11 mouse cellular contexts compared by ENCODE assay signal in genomic region chr5:3494452-3495187, GRCm38 (mm10). TPM values are rescaled to one million over a fixed set of nuclear protein-coding genes. Genes with fewer than 3 reads are reported as not detected.
A peak's percentile ranks its signal among the peaks of the same experiment; 100 is the strongest.
DNase-seq lines count a peak whose midpoint lies in the region; ATAC-seq and TF ChIP-seq lines count a peak whose summit lies in the region.
"Had no signal": no experiment of that assay in that cellular context is flagged by ENCODE, and none has a peak within 500 bp of the region (broad histone marks: within the 10 kb centered on the region; RNA-seq: fewer than 3 reads in every experiment).

No protein-coding gene starts in this region.

- H3K36me3 ChIP-seq in heart, embryonic 12.5 days = no peaks in the 10 kb centered on the region
- H3K36me3 ChIP-seq in C2C12 (ENCODE audit: control insufficient read depth, insufficient read depth) = peaks cover 26% of the 10 kb centered on the region
- H3K36me3 ChIP-seq in forebrain, embryonic 12.5 days (replicated peaks) = no peaks in the 10 kb centered on the region
- H3K36me3 ChIP-seq: intestine, embryonic 15.5 days; neural tube, embryonic 15.5 days had no signal

- no peaks in the 10 kb centered on the region for H3K9me3 ChIP-seq in heart, embryonic 12.5 days (replicated peaks)
- no peaks in the 10 kb centered on the region for H3K9me3 ChIP-seq in forebrain, embryonic 12.5 days
- H3K9me3 ChIP-seq: intestine, embryonic 15.5 days; neural tube, embryonic 15.5 days had no signal

- H3K79me2 ChIP-seq in C2C12 (ENCODE audit: control insufficient read depth, insufficient read depth) = peaks cover 59% of the 10 kb centered on the region

- DNase-seq in heart, adult 9 months (ENCODE audit: low spot score in 2 of 2) = peak; percentile 24 to 42
- DNase-seq in monocyte, adult 2 months (ENCODE audit: low read depth in 1 of 2, low spot score in 2 of 2) = peak; percentile 50 to 66
- DNase-seq in cerebellum, adult 9-11 months = no peak
- DNase-seq in testis, postnatal 14 days (ENCODE audit: low spot score) = no peak
- DNase-seq: cerebellum, adult 11 months had no signal

- H3K9ac ChIP-seq in heart, embryonic 12.5 days = no peak overlapping the region
- no peak overlapping the region for H3K9ac ChIP-seq in forebrain, embryonic 12.5 days
- H3K9ac ChIP-seq: intestine, embryonic 15.5 days; neural tube, embryonic 15.5 days had no signal

- H3ac ChIP-seq in C2C12 (ENCODE audit: control insufficient read depth, insufficient read length, low read depth) = peak overlapping the region; percentile 13

- H3K4me1 ChIP-seq in heart, embryonic 12.5 days (replicated peaks) = peaks cover 20% of the 10 kb centered on the region
- no peaks in the 10 kb centered on the region for H3K4me1 ChIP-seq in forebrain, embryonic 12.5 days

- ATAC-seq in heart, embryonic 12.5 days (ENCODE audit: insufficient number of reproducible peaks, low FRiP score) = no peak
- peak; percentile 45 for ATAC-seq in common myeloid progenitor, adult 5-6 weeks (replicated peaks; ENCODE audit: low read depth, poor library complexity, severe bottlenecking)
- ATAC-seq in forebrain, embryonic 12.5 days (ENCODE audit: low FRiP score) = no peak
- ATAC-seq: intestine, embryonic 15.5 days had no signal

- no peaks in the 10 kb centered on the region for H3K27me3 ChIP-seq in heart, embryonic 12.5 days (replicated peaks)
- H3K27me3 ChIP-seq in C2C12 (ENCODE audit: control insufficient read depth, insufficient read depth, insufficient read length) = no peaks in the 10 kb centered on the region
- H3K27me3 ChIP-seq in forebrain, embryonic 12.5 days = no peaks in the 10 kb centered on the region
- H3K27me3 ChIP-seq: intestine, embryonic 15.5 days; neural tube, embryonic 15.5 days had no signal

- TF ChIP-seq CTCF in C2C12 (IDR thresholded peaks at IDR 0.05; ENCODE audit: control insufficient read depth, insufficient read depth, insufficient read length) = no peak

- 78% methylated on average over 8 of the region's 8 CpGs for WGBS in heart, embryonic 12.5 days
- 89% methylated on average over 8 of the region's 8 CpGs for WGBS in forebrain, embryonic 12.5 days

- H3K79me3 ChIP-seq in C2C12 (ENCODE audit: low read depth) = peaks cover 13% of the 10 kb centered on the region

- no peak overlapping the region for H3K27ac ChIP-seq in heart, embryonic 12.5 days (ENCODE audit: poor library complexity, severe bottlenecking)
- H3K27ac ChIP-seq in forebrain, embryonic 12.5 days = no peak overlapping the region
- H3K27ac ChIP-seq: intestine, embryonic 15.5 days; neural tube, embryonic 15.5 days had no signal

- H3K4me2 ChIP-seq in heart, embryonic 12.5 days = no peak overlapping the region
- H3K4me2 ChIP-seq in forebrain, embryonic 12.5 days = no peak overlapping the region
- H3K4me2 ChIP-seq: intestine, embryonic 15.5 days; neural tube, embryonic 15.5 days had no signal

- H3K4me3 ChIP-seq in heart, embryonic 12.5 days = no peak overlapping the region
- H3K4me3 ChIP-seq in C2C12 (ENCODE audit: insufficient read depth, poor library complexity, severe bottlenecking) = no peak overlapping the region
- no peak overlapping the region for H3K4me3 ChIP-seq in forebrain, embryonic 12.5 days (replicated peaks)
- H3K4me3 ChIP-seq: intestine, embryonic 15.5 days; neural tube, embryonic 15.5 days had no signal

TF ChIP-seq in C2C12, 6 proteins besides CTCF, POLR2A, EP300 and RAD21:
- TF ChIP-seq CEBPB (IDR thresholded peaks at IDR 0.05; ENCODE audit: low read depth) (no peak), MYOD1 (IDR thresholded peaks at IDR 0.05; ENCODE audit: control insufficient read depth, insufficient read length, low read depth) (peak; percentile 72), FOSL1 (IDR thresholded peaks at IDR 0.05; ENCODE audit: insufficient read depth, low read length, poor library complexity, severe bottlenecking) (peak; percentile 89), MAX (IDR thresholded peaks at IDR 0.05) (peak; percentile 67)
TF ChIP-seq in C2C12: peak in this region for 3.

RNA-seq across cellular contexts. Expression of gene Fam133b, which starts 49.0 kb away (rescaled TPM):
- polyA plus RNA-seq in heart, embryonic 12.5 days (2016; fragmentation: Nextera tagmentation; extraction: Ambion mirVana) = 17.9 and 21.3 TPM in 2 replicates
- 13.3 TPM for polyA plus RNA-seq in C2C12 (2012; fragmentation: generic; extraction: Trizol)
- 168 and 180 TPM in 2 replicates for total RNA-seq in common myeloid progenitor, adult 5-6 weeks (2017)
- polyA plus RNA-seq in forebrain, embryonic 12.5 days (2016; fragmentation: Nextera tagmentation; extraction: Ambion mirVana) = 44.1 and 44.6 TPM in 2 replicates

Comparison
In these comparisons a context has a peak if more than half of its experiments do, and no peak if none do; other contexts are left out.
1. DNase-seq: peak in heart, adult 9 months (2 of 2) and monocyte, adult 2 months (2 of 2); none in cerebellum, adult 9-11 months (single experiment) and testis, postnatal 14 days (single experiment).